ENCODE assay signal across 9 mouse cellular contexts in the genomic region with DNA sequence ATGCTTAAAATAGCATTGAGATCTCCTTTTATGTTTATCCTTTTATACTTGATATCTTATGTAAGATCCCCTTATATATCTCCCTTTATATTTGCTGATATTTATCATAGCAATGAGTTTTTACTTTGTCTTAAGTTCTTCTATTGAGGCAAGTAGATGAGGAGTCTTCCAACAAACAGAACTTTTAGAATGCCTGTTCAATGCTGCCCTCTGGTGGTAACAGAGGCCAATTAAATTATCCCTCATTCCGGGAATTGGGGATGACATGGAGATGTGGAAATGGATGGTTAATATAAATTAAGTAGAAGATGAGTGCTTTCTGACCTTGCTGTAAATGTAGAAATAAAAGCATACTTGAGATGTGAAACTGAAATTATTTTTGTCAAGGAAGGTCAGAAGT.
DNase-seq lines count a peak whose midpoint lies in the region; ATAC-seq and TF ChIP-seq lines count a peak whose summit lies in the region.
"Had no signal": no experiment of that assay in that cellular context is flagged by ENCODE, and none has a peak within 500 bp of the region (broad histone marks: within the 10 kb centered on the region; RNA-seq: fewer than 3 reads in every experiment).

No protein-coding gene starts in this region.

- no peak for ATAC-seq in forebrain, embryonic 14.5 days
- no peak for ATAC-seq in forebrain, embryonic 13.5 days
- no peak for ATAC-seq in midbrain, embryonic 11.5 days (ENCODE audit: low FRiP score)
- no peak for ATAC-seq in midbrain, embryonic 13.5 days
- ATAC-seq in Patski: no peak
- ATAC-seq in erythroblast, adult 5-6 weeks (replicated peaks; ENCODE audit: low FRiP score, poor library complexity, severe bottlenecking): no peak; the same call in 1 of the 2 replicates

- intact Hi-C loops in left cerebral cortex, postnatal 4 days (cut with DNase I): loop anchor here (5.0 kb wide), 1 partner anchor 82 kb away; no protein-coding TSS in a partner anchor

- H3K9me3 ChIP-seq in forebrain, embryonic 14.5 days (replicated peaks; ENCODE audit: control insufficient read depth, low read length): no peaks in the 10 kb centered on the region
- H3K9me3 ChIP-seq in forebrain, embryonic 13.5 days (replicated peaks): no peaks in the 10 kb centered on the region
- no peaks in the 10 kb centered on the region for H3K9me3 ChIP-seq in midbrain, embryonic 11.5 days (ENCODE audit: control insufficient read depth, low read length)
- no peaks in the 10 kb centered on the region for H3K9me3 ChIP-seq in midbrain, embryonic 13.5 days
- no peaks in the 10 kb centered on the region for H3K9me3 ChIP-seq in embryonic facial prominence, embryonic 10.5 days

- no peak overlapping the region for H3K4me2 ChIP-seq in forebrain, embryonic 14.5 days (ENCODE audit: low read length)
- no peak overlapping the region for H3K4me2 ChIP-seq in forebrain, embryonic 13.5 days
- H3K4me2 ChIP-seq in midbrain, embryonic 11.5 days: no peak overlapping the region
- no peak overlapping the region for H3K4me2 ChIP-seq in midbrain, embryonic 13.5 days (replicated peaks)

- peaks cover 17% of the 10 kb centered on the region; the same call in 1 of the 2 replicates for H3K36me3 ChIP-seq in forebrain, embryonic 14.5 days (ENCODE audit: control insufficient read depth, insufficient read depth, low read length)
- peaks cover 16% of the 10 kb centered on the region for H3K36me3 ChIP-seq in forebrain, embryonic 13.5 days (ENCODE audit: poor library complexity, severe bottlenecking)
- peaks cover 4% of the 10 kb centered on the region; the same call in 1 of the 2 replicates for H3K36me3 ChIP-seq in midbrain, embryonic 11.5 days (ENCODE audit: control insufficient read depth, insufficient read depth, low read length)
- H3K36me3 ChIP-seq in midbrain, embryonic 13.5 days: peaks cover 15% of the 10 kb centered on the region
- H3K36me3 ChIP-seq in embryonic facial prominence, embryonic 10.5 days (replicated peaks): peaks cover 26% of the 10 kb centered on the region

- POLR2A ChIA-PET in Patski (lab: Charles Lee): no interaction called here

- peak; percentile 84 for DNase-seq in forebrain, embryonic 14.5 days (ENCODE audit: low spot score)
- peak; percentile 89 for DNase-seq in midbrain, embryonic 11.5 days (ENCODE audit: low spot score, missing footprints)
- peak; percentile 27 for DNase-seq in Patski (ENCODE audit: low read depth, low spot score)
- DNase-seq in embryonic facial prominence, embryonic 10.5 days (ENCODE audit: low spot score): peak; percentile 42
- DNase-seq in left cerebral cortex, postnatal 4 days: peak; percentile 31

- no peaks in the 10 kb centered on the region for H3K4me1 ChIP-seq in forebrain, embryonic 14.5 days (ENCODE audit: control insufficient read depth, insufficient read depth, low read length)
- peaks cover 16% of the 10 kb centered on the region; the same call in 1 of the 2 replicates for H3K4me1 ChIP-seq in forebrain, embryonic 13.5 days
- no peaks in the 10 kb centered on the region for H3K4me1 ChIP-seq in midbrain, embryonic 11.5 days (ENCODE audit: control insufficient read depth, insufficient read depth, low read length)
- H3K4me1 ChIP-seq in midbrain, embryonic 13.5 days (replicated peaks): peaks cover 9% of the 10 kb centered on the region
- 0 out of 2 replicates have a peak, but pooled peaks cover under 1% of the 10 kb centered on the region for H3K4me1 ChIP-seq in embryonic facial prominence, embryonic 10.5 days

- H3K4me3 ChIP-seq in forebrain, embryonic 14.5 days (ENCODE audit: low read depth, low read length): no peak overlapping the region
- no peak overlapping the region for H3K4me3 ChIP-seq in forebrain, embryonic 13.5 days
- H3K4me3 ChIP-seq in midbrain, embryonic 11.5 days (ENCODE audit: low read depth, low read length): no peak overlapping the region
- no peak overlapping the region for H3K4me3 ChIP-seq in midbrain, embryonic 13.5 days (replicated peaks)
- H3K4me3 ChIP-seq in embryonic facial prominence, embryonic 10.5 days: no peak overlapping the region

- in situ Hi-C loops in Patski (cut with MboI; ENCODE audit: low pct_unique_long_range_greater_than_20kb): loop anchor here (5.0 kb wide), 2 partner anchors 87 to 257 kb away; no protein-coding TSS in a partner anchor

- CTCF ChIA-PET in Patski (lab: Charles Lee): interaction anchor here (1.2 to 2.3 kb wide), 3 partner anchors 9 to 52 kb away, joined by 3 to 7 read pairs (median 4); no protein-coding TSS in a partner anchor

- no peak overlapping the region for H3K9ac ChIP-seq in forebrain, embryonic 14.5 days (ENCODE audit: low read length)
- H3K9ac ChIP-seq in forebrain, embryonic 13.5 days: no peak overlapping the region
- H3K9ac ChIP-seq in midbrain, embryonic 11.5 days (ENCODE audit: low read length): no peak overlapping the region
- no peak overlapping the region for H3K9ac ChIP-seq in midbrain, embryonic 13.5 days (replicated peaks)

- WGBS in forebrain, embryonic 14.5 days: 12% methylated on average over 1 of the region's 1 CpGs
- 17% methylated on average over 1 of the region's 1 CpGs for WGBS in forebrain, embryonic 13.5 days
- 32% methylated on average over 1 of the region's 1 CpGs for WGBS in midbrain, embryonic 11.5 days
- 12% methylated on average over 1 of the region's 1 CpGs for WGBS in midbrain, embryonic 13.5 days
- WGBS in embryonic facial prominence, embryonic 10.5 days: 36% methylated on average over 1 of the region's 1 CpGs

- H3K27ac ChIP-seq in forebrain, embryonic 14.5 days (ENCODE audit: low read depth, low read length): no peak overlapping the region
- no peak overlapping the region for H3K27ac ChIP-seq in forebrain, embryonic 13.5 days
- no peak overlapping the region for H3K27ac ChIP-seq in midbrain, embryonic 11.5 days (ENCODE audit: low read depth, low read length)
- H3K27ac ChIP-seq in midbrain, embryonic 13.5 days: no peak overlapping the region
- no peak overlapping the region for H3K27ac ChIP-seq in embryonic facial prominence, embryonic 10.5 days (replicated peaks)
- H3K27ac ChIP-seq: macrophage had no signal

- TF ChIP-seq CTCF in Patski (IDR thresholded peaks at IDR 0.05): peak; percentile 73

- no peaks in the 10 kb centered on the region for H3K27me3 ChIP-seq in forebrain, embryonic 14.5 days (replicated peaks; ENCODE audit: control insufficient read depth, insufficient read depth, low read length)
- no peaks in the 10 kb centered on the region for H3K27me3 ChIP-seq in forebrain, embryonic 13.5 days
- no peaks in the 10 kb centered on the region for H3K27me3 ChIP-seq in midbrain, embryonic 11.5 days (ENCODE audit: control insufficient read depth, insufficient read depth, low read length)
- H3K27me3 ChIP-seq in midbrain, embryonic 13.5 days: no peaks in the 10 kb centered on the region
- no peaks in the 10 kb centered on the region for H3K27me3 ChIP-seq in Patski
- H3K27me3 ChIP-seq in embryonic facial prominence, embryonic 10.5 days (replicated peaks; ENCODE audit: low read depth, poor library complexity, severe bottlenecking): no peaks in the 10 kb centered on the region

Comparison
In these comparisons a context has a peak if more than half of its experiments do, and no peak if none do; other contexts are left out.
1. DNase-seq: peak in every context shown above with its lines; median percentile 89 in midbrain, embryonic 11.5 days; 84 in forebrain, embryonic 14.5 days; 42 in embryonic facial prominence, embryonic 10.5 days; 31 in left cerebral cortex, postnatal 4 days; 27 in Patski.